Mouse (Mus musculus) erythroblast, embryonic 14.5 days (primary cell): Measurements from ENCODE around the gene Snx3. TPM values are rescaled to one million over a fixed set of nuclear protein-coding genes. Genes with fewer than 3 reads are reported as not detected.

Experiments
- H3K27me3 ChIP-seq: 2 replicates; pipeline ENCODE4 v1.6.1; 2012; ENCODE audit warnings: inconsistent platforms; ENCODE audit not compliant: control insufficient read depth
- H3K36me3 ChIP-seq: 2 replicates; pipeline ENCODE4 v1.6.1; 2012; ENCODE audit warnings: mild to moderate bottlenecking, inconsistent platforms; ENCODE audit not compliant: control insufficient read depth
- H3K4me1 ChIP-seq: 2 replicates; pipeline ENCODE4 v1.6.1; 2012; ENCODE audit warnings: inconsistent platforms; ENCODE audit not compliant: control insufficient read depth
- H3K4me3 ChIP-seq: replicated peaks from 2 replicates; pipeline ENCODE3; 2012; ENCODE audit warnings: moderate library complexity, mild to moderate bottlenecking, inconsistent platforms
- H3K9me3 ChIP-seq: 2 replicates; pipeline ENCODE4 v1.6.1; 2012; ENCODE audit warnings: low read length, inconsistent platforms, mixed read lengths; ENCODE audit not compliant: control insufficient read depth
- GATA1 ChIP-seq: IDR thresholded peaks from 2 replicates; pipeline ENCODE4 v1.6.1; 2012; ENCODE audit warnings: low read length, inconsistent platforms, mixed read lengths
- TAL1 ChIP-seq: IDR thresholded peaks from 3 replicates; pipeline ENCODE4 v1.6.1; 2012; ENCODE audit warnings: low read length, inconsistent platforms, mixed read lengths
- polyA plus RNA-seq: library from polyadenylated mRNA; stranded (reverse); fragments of >175 nt; gene quantifications from 2 replicates; pipeline ENCODE4 v1.2.3, GENCODE M21; 2012

Snx3 gene
- polyA plus RNA-seq, 1 experiment: 71.6 TPM

- Histone ChIP-seq H3K9me3 (peaks cover 2% of the 10 kb centered on the region), H3K27me3 (no peaks in the 10 kb centered on the region), H3K4me1 (peaks cover 62% of the 10 kb centered on the region), H3K36me3 (no peaks in the 10 kb centered on the region; the same call in 1 of the 2 replicates), H3K4me3 (peak overlapping the region; percentile 96)
- TF ChIP-seq GATA1 (no peak), TAL1 (no peak)
These were observed 24.1 kb upstream of the Snx3 start for GRCm38 (mm10) chr10:42477550-42478340.

- TF ChIP-seq TAL1 (no peak), GATA1 (no peak)
- H3K4me1 ChIP-seq: peaks cover 64% of the 10 kb centered on the region
- no peaks in the 10 kb centered on the region for H3K36me3 ChIP-seq
- H3K4me3 ChIP-seq: peak within 1 kb of the TSS; percentile 96
- no peaks in the 10 kb centered on the region for H3K9me3 ChIP-seq
- H3K27me3 ChIP-seq: no peaks in the 10 kb centered on the region
These were observed 23.5 kb upstream of the Snx3 start, which contains the start of gene Afg1l for GRCm38 (mm10) chr10:42478341-42478720. Gene Afg1l, minus strand, starts transcription at chr10:42478565.

GRCm38 (mm10) chr10:42480719-42481118, 21.1 kb upstream of the Snx3 start:
- peaks cover 62% of the 10 kb centered on the region for H3K4me1 ChIP-seq
- H3K36me3 ChIP-seq: no peaks in the 10 kb centered on the region
- no peak for TF ChIP-seq GATA1
- no peak for TF ChIP-seq TAL1
- no peaks in the 10 kb centered on the region for H3K9me3 ChIP-seq
- no peak overlapping the region for H3K4me3 ChIP-seq
- H3K27me3 ChIP-seq: no peaks in the 10 kb centered on the region

- H3K4me3 ChIP-seq: no peak overlapping the region
- TF ChIP-seq GATA1: no peak
- H3K4me1 ChIP-seq: peaks cover 20% of the 10 kb centered on the region
- H3K36me3 ChIP-seq: no peaks in the 10 kb centered on the region
- H3K27me3 ChIP-seq: no peaks in the 10 kb centered on the region
- H3K9me3 ChIP-seq: no peaks in the 10 kb centered on the region
These were observed 13.1 kb upstream of the Snx3 start for GRCm38 (mm10) chr10:42488606-42489296.

- no peaks in the 10 kb centered on the region for H3K36me3 ChIP-seq
- TF ChIP-seq GATA1: no peak
- no peak for TF ChIP-seq TAL1
- no peaks in the 10 kb centered on the region for H3K9me3 ChIP-seq
- H3K4me1 ChIP-seq: peaks cover 20% of the 10 kb centered on the region
- no peaks in the 10 kb centered on the region for H3K27me3 ChIP-seq
- H3K4me3 ChIP-seq: no peak overlapping the region
These were observed 10.7 kb upstream of the Snx3 start for GRCm38 (mm10) chr10:42491158-42491557.

GRCm38 (mm10) chr10:42492027-42492771, 9.6 kb upstream of the Snx3 start:
- Histone ChIP-seq H3K9me3 (no peaks in the 10 kb centered on the region), H3K27me3 (no peaks in the 10 kb centered on the region), H3K4me1 (peaks cover 20% of the 10 kb centered on the region), H3K36me3 (no peaks in the 10 kb centered on the region), H3K4me3 (no peak overlapping the region)
- no peak for TF ChIP-seq TAL1

GRCm38 (mm10) chr10:42493000-42493399, 8.8 kb upstream of the Snx3 start:
- Histone ChIP-seq H3K4me3 (no peak overlapping the region), H3K4me1 (peaks cover 20% of the 10 kb centered on the region), H3K36me3 (no peaks in the 10 kb centered on the region), H3K9me3 (no peaks in the 10 kb centered on the region), H3K27me3 (no peaks in the 10 kb centered on the region)
- TF ChIP-seq TAL1: no peak
- TF ChIP-seq GATA1: no peak

- Histone ChIP-seq H3K36me3 (peaks cover 15% of the 10 kb centered on the region), H3K4me1 (peaks cover 55% of the 10 kb centered on the region), H3K9me3 (no peaks in the 10 kb centered on the region), H3K4me3 (peak overlapping the region; percentile 98), H3K27me3 (no peaks in the 10 kb centered on the region)
- TF ChIP-seq GATA1: no peak
- TF ChIP-seq TAL1: no peak
These were observed 1.2 kb upstream of the Snx3 start for GRCm38 (mm10) chr10:42500611-42501010.

- Histone ChIP-seq H3K4me1 (peaks cover 58% of the 10 kb centered on the region), H3K27me3 (no peaks in the 10 kb centered on the region), H3K4me3 (peak overlapping the region; percentile 98), H3K9me3 (no peaks in the 10 kb centered on the region), H3K36me3 (peaks cover 20% of the 10 kb centered on the region)
- TF ChIP-seq TAL1: no peak
- TF ChIP-seq GATA1: no peak
These were observed 669 bp upstream of the Snx3 start for GRCm38 (mm10) chr10:42501161-42501560.
